Mouse (Mus musculus): ENCODE data around the gene Rpl22. TPM values are rescaled to one million over a fixed set of nuclear protein-coding genes. Genes with fewer than 3 reads are reported as not detected.

Rpl22 gene
- 282 and 358 TPM in 2 replicates for polyA plus RNA-seq (2016; fragmentation: Nextera tagmentation; extraction: Ambion mirVana)

GRCm38 (mm10) chr4:152325574-152326411, at the start of gene Rpl22:
Gene Rpl22 (plus strand): TSS chr4:152325742.
- DNase-seq (ENCODE audit: low spot score) = peak; percentile 95
- peak within 1 kb of the TSS; percentile 100 for H3K4me3 ChIP-seq
- H3K27me3 ChIP-seq (ENCODE audit: low read depth, poor library complexity, severe bottlenecking) = peaks cover 9% of the 10 kb centered on the region; the same call in 1 of the 2 replicates
- H3K36me3 ChIP-seq = peaks cover 36% of the 10 kb centered on the region
- peaks cover 26% of the 10 kb centered on the region for H3K4me1 ChIP-seq
- no peaks in the 10 kb centered on the region for H3K9me3 ChIP-seq (replicated peaks)
- H3K27ac ChIP-seq (replicated peaks) = peak within 1 kb of the TSS; percentile 97
- WGBS = under 1% methylated on average over 70 of the region's 70 CpGs

- peak; percentile 65 for DNase-seq (ENCODE audit: low spot score)
- peaks cover 59% of the 10 kb centered on the region for H3K4me1 ChIP-seq
- H3K9me3 ChIP-seq (replicated peaks) = no peaks in the 10 kb centered on the region
- peaks cover 12% of the 10 kb centered on the region for H3K36me3 ChIP-seq
- peaks cover 91% of the 10 kb centered on the region for H3K27me3 ChIP-seq (ENCODE audit: low read depth, poor library complexity, severe bottlenecking)
- no peak overlapping the region for H3K4me3 ChIP-seq
- no peak overlapping the region; the same call in 1 of the 2 replicates for H3K27ac ChIP-seq (replicated peaks)
- 57% methylated on average over 10 of the region's 10 CpGs for WGBS
Observed at GRCm38 (mm10) chr4:152276389-152277347, 48.9 kb upstream of the Rpl22 start.

GRCm38 (mm10) chr4:152277916-152278315, 47.6 kb upstream of the Rpl22 start:
- no peak overlapping the region for H3K27ac ChIP-seq (replicated peaks)
- H3K36me3 ChIP-seq = peaks cover 12% of the 10 kb centered on the region
- WGBS = 68% methylated on average over 2 of the region's 2 CpGs
- peaks cover 91% of the 10 kb centered on the region for H3K27me3 ChIP-seq (ENCODE audit: low read depth, poor library complexity, severe bottlenecking)
- no peak overlapping the region for H3K4me3 ChIP-seq
- peaks cover 55% of the 10 kb centered on the region for H3K4me1 ChIP-seq
- no peaks in the 10 kb centered on the region for H3K9me3 ChIP-seq (replicated peaks)
- DNase-seq (ENCODE audit: low spot score) = no peak

- H3K27me3 ChIP-seq (ENCODE audit: low read depth, poor library complexity, severe bottlenecking) = peaks cover 91% of the 10 kb centered on the region
- H3K4me3 ChIP-seq = no peak overlapping the region
- no peak overlapping the region for H3K27ac ChIP-seq (replicated peaks)
- DNase-seq (ENCODE audit: low spot score) = no peak
- no peaks in the 10 kb centered on the region for H3K9me3 ChIP-seq (replicated peaks)
- H3K4me1 ChIP-seq = peaks cover 55% of the 10 kb centered on the region
- WGBS = 92% methylated on average over 23 of the region's 23 CpGs
- peaks cover 12% of the 10 kb centered on the region for H3K36me3 ChIP-seq
Observed at GRCm38 (mm10) chr4:152278986-152279385, 46.6 kb upstream of the Rpl22 start.

GRCm38 (mm10) chr4:152281601-152282000, 43.9 kb upstream of the Rpl22 start:
- peaks cover 12% of the 10 kb centered on the region for H3K36me3 ChIP-seq
- no peak for DNase-seq (ENCODE audit: low spot score)
- H3K27ac ChIP-seq (replicated peaks) = no peak overlapping the region
- 52% methylated on average over 15 of the region's 15 CpGs for WGBS
- H3K4me3 ChIP-seq = no peak overlapping the region
- no peaks in the 10 kb centered on the region for H3K9me3 ChIP-seq (replicated peaks)
- peaks cover 46% of the 10 kb centered on the region for H3K4me1 ChIP-seq
- peaks cover 91% of the 10 kb centered on the region for H3K27me3 ChIP-seq (ENCODE audit: low read depth, poor library complexity, severe bottlenecking)

GRCm38 (mm10) chr4:152282721-152283120, 42.8 kb upstream of the Rpl22 start:
- peak overlapping the region; percentile 46; the same call in 1 of the 2 replicates for H3K27ac ChIP-seq (replicated peaks)
- H3K4me1 ChIP-seq = peaks cover 52% of the 10 kb centered on the region
- WGBS = 22% methylated on average over 34 of the region's 34 CpGs
- H3K27me3 ChIP-seq (ENCODE audit: low read depth, poor library complexity, severe bottlenecking) = peaks cover 93% of the 10 kb centered on the region
- H3K36me3 ChIP-seq = peaks cover 12% of the 10 kb centered on the region
- H3K4me3 ChIP-seq = peak overlapping the region; percentile 48
- no peaks in the 10 kb centered on the region for H3K9me3 ChIP-seq (replicated peaks)
- DNase-seq (ENCODE audit: low spot score) = no peak

- peaks cover 99% of the 10 kb centered on the region for H3K27me3 ChIP-seq (ENCODE audit: low read depth, poor library complexity, severe bottlenecking)
- peak overlapping the region; percentile 46; the same call in 1 of the 2 replicates for H3K27ac ChIP-seq (replicated peaks)
- 4% methylated on average over 70 of the region's 70 CpGs for WGBS
Observed at GRCm38 (mm10) chr4:152283186-152283950, 42.2 kb upstream of the Rpl22 start.

GRCm38 (mm10) chr4:152285505-152285904, 40.0 kb upstream of the Rpl22 start:
- peak; percentile 55 for DNase-seq (ENCODE audit: low spot score)
- peak overlapping the region; percentile 49; the same call in 1 of the 2 replicates for H3K4me3 ChIP-seq
- peaks cover 73% of the 10 kb centered on the region for H3K4me1 ChIP-seq
- WGBS = 4% methylated on average over 10 of the region's 10 CpGs
- H3K36me3 ChIP-seq = peaks cover 3% of the 10 kb centered on the region; the same call in 1 of the 2 replicates
- peaks cover 99% of the 10 kb centered on the region for H3K27me3 ChIP-seq (ENCODE audit: low read depth, poor library complexity, severe bottlenecking)
- H3K9me3 ChIP-seq (replicated peaks) = no peaks in the 10 kb centered on the region
- H3K27ac ChIP-seq (replicated peaks) = no peak overlapping the region

More at GRCm38 (mm10) chr4:152283186-152283950, 42.2 kb upstream of the Rpl22 start:
- H3K36me3 ChIP-seq = peaks cover 12% of the 10 kb centered on the region
- no peaks in the 10 kb centered on the region for H3K9me3 ChIP-seq (replicated peaks)
- peak; percentile 89 for DNase-seq (ENCODE audit: low spot score)
- H3K4me1 ChIP-seq = peaks cover 58% of the 10 kb centered on the region
- H3K4me3 ChIP-seq = peak overlapping the region; percentile 48

GRCm38 (mm10) chr4:152286183-152286582, 39.4 kb upstream of the Rpl22 start:
- under 1% methylated on average over 32 of the region's 32 CpGs for WGBS
- Histone ChIP-seq H3K4me3 (peak overlapping the region; percentile 49), H3K4me1 (peaks cover 80% of the 10 kb centered on the region), H3K9me3 (replicated peaks) (no peaks in the 10 kb centered on the region), H3K27me3 (ENCODE audit: low read depth, poor library complexity, severe bottlenecking) (peaks cover 99% of the 10 kb centered on the region), H3K36me3 (no peaks in the 10 kb centered on the region; the same call in 1 of the 2 replicates), H3K27ac (replicated peaks) (peak overlapping the region; percentile 70)
- peak; percentile 68 for DNase-seq (ENCODE audit: low spot score)

- H3K27me3 ChIP-seq (ENCODE audit: low read depth, poor library complexity, severe bottlenecking) = peaks cover 99% of the 10 kb centered on the region
- H3K4me1 ChIP-seq = peaks cover 80% of the 10 kb centered on the region
- H3K9me3 ChIP-seq (replicated peaks) = no peaks in the 10 kb centered on the region
- peak overlapping the region; percentile 70 for H3K27ac ChIP-seq (replicated peaks)
- no peaks in the 10 kb centered on the region for H3K36me3 ChIP-seq
- 2% methylated on average over 26 of the region's 26 CpGs for WGBS
- DNase-seq (ENCODE audit: low spot score) = peak; percentile 77
- peak overlapping the region; percentile 49 for H3K4me3 ChIP-seq
Observed at GRCm38 (mm10) chr4:152286887-152287286, 38.7 kb upstream of the Rpl22 start.

- 7% methylated on average over 19 of the region's 19 CpGs for WGBS
- Histone ChIP-seq H3K36me3 (no peaks in the 10 kb centered on the region), H3K27ac (replicated peaks) (peak overlapping the region; percentile 70; the same call in 1 of the 2 replicates), H3K27me3 (ENCODE audit: low read depth, poor library complexity, severe bottlenecking) (peaks cover 99% of the 10 kb centered on the region), H3K9me3 (replicated peaks) (no peaks in the 10 kb centered on the region), H3K4me1 (peaks cover 84% of the 10 kb centered on the region), H3K4me3 (peak overlapping the region; percentile 49)
- DNase-seq (ENCODE audit: low spot score) = no peak
Observed at GRCm38 (mm10) chr4:152287317-152288120, 38.0 kb upstream of the Rpl22 start.
